Mouse (Mus musculus): ENCODE data around the gene Rab36.

GRCm38 (mm10) chr10:75098446-75099183 lies 61.8 kb downstream of the Rab36 start:
- TF ChIP-seq CTCF (IDR thresholded peaks at IDR 0.05; ENCODE audit: extremely low read depth, insufficient read depth, low read length) = no peak
- no peak for TF ChIP-seq POLR2A (IDR thresholded peaks at IDR 0.05; ENCODE audit: extremely low read depth, insufficient read depth, low read length)

Measured in cortical plate, adult 2 months (tissue).